Mouse (Mus musculus) heart, embryonic 14.5 days (tissue): ENCODE results near the gene Map3k6. TPM values are rescaled to one million over a fixed set of nuclear protein-coding genes. Genes with fewer than 3 reads are reported as not detected.

ENCODE experiments used
- ATAC-seq: fragments of 200-750 bp; cut with Nextera tagmentation; 2 replicates; pipeline ENCODE4 v1.8.0; 2017; ENCODE audit warnings: low read depth, moderate TSS enrichment; ENCODE audit not compliant: insufficient number of reproducible peaks, insufficient read depth, low FRiP score
- H3K27ac ChIP-seq, 2 experiments: fragments of 200-500 bp in 1 of 2; fragments of 300-500 bp in 1 of 2; sonication (generic) in 1 of 2; replicated peaks in 1 of 2; 2 replicates each; pipeline ENCODE4 v1.5.1; 2012 to 2014; ENCODE audit warnings: low read depth in 2 of 2, low read length in 2 of 2, control low read depth in 1 of 2, mild to moderate bottlenecking in 1 of 2, mixed read lengths in 1 of 2; ENCODE audit not compliant: control insufficient read depth in 1 of 2, insufficient read depth in 1 of 2
- H3K27me3 ChIP-seq: fragments of 300-500 bp; sonication (generic); 2 replicates; pipeline ENCODE4 v1.6.1; 2014; ENCODE audit warnings: mild to moderate bottlenecking, low read length, control low read depth; ENCODE audit not compliant: control insufficient read depth, insufficient read depth
- H3K36me3 ChIP-seq: fragments of 300-500 bp; sonication (generic); 2 replicates; pipeline ENCODE4 v1.6.1; 2014; ENCODE audit warnings: mild to moderate bottlenecking, control low read depth, low read length, mixed read lengths; ENCODE audit not compliant: control insufficient read depth, insufficient read depth
- H3K4me1 ChIP-seq, 2 experiments: fragments of 200-500 bp in 1 of 2; fragments of 300-500 bp in 1 of 2; sonication (generic) in 1 of 2; 2 replicates each; pipeline ENCODE4 v1.6.1; 2012 to 2014; ENCODE audit warnings: low read length in 2 of 2, control low read depth in 1 of 2, mixed read lengths in 1 of 2; ENCODE audit not compliant: control insufficient read depth in 2 of 2, insufficient read depth in 2 of 2
- H3K4me2 ChIP-seq: fragments of 300-500 bp; sonication (generic); 2 replicates; pipeline ENCODE4 v1.6.1; 2014; ENCODE audit warnings: mild to moderate bottlenecking, low read length
- H3K4me3 ChIP-seq, 2 experiments: fragments of 200-500 bp in 1 of 2; fragments of 300-500 bp in 1 of 2; sonication (generic) in 1 of 2; 2 replicates each; pipeline ENCODE4 v1.5.1; 2012 to 2014; ENCODE audit warnings: low read length in 2 of 2, mild to moderate bottlenecking in 2 of 2, control low read depth in 1 of 2, low read depth in 1 of 2, moderate library complexity in 1 of 2; ENCODE audit not compliant: control insufficient read depth in 1 of 2, insufficient read depth in 1 of 2
- H3K9ac ChIP-seq: fragments of 300-500 bp; sonication (generic); 2 replicates; pipeline ENCODE4 v1.6.1; 2014; ENCODE audit warnings: mild to moderate bottlenecking, low read length
- H3K9me3 ChIP-seq: fragments of 300-500 bp; sonication (generic); 2 replicates; pipeline ENCODE4 v1.6.1; 2016; ENCODE audit warnings: low read length, control low read depth; ENCODE audit not compliant: control insufficient read depth
- WGBS: fragments of 180-500 bp; shearing (Covaris S2); extraction: QIAGEN DNeasy Blood & Tissue Kit; methylation state at CpG from one replicate; pipeline ENCODE4 v1.1.7; 2014; 5-methylcytosine and 5-hydroxymethylcytosine counted together
- microRNA-seq: library from miRNA; unstranded; fragments of <30 nt; microRNA quantifications from one replicate; pipeline ENCODE4, GENCODE M21; 2016
- polyA plus RNA-seq: library from polyadenylated mRNA; unstranded; fragments of >200 nt; fragmentation: Nextera tagmentation; extraction: Ambion mirVana; gene quantifications from 2 replicates; pipeline ENCODE4 v1.2.1, GENCODE M21; 2014

The Map3k6 gene
- polyA plus RNA-seq, 1 experiment from 2014 or later = 1.6 TPM

GRCm38 (mm10) chr4:133297801-133298238, 57.2 kb downstream of the Map3k6 start:
- no peak overlapping the region for H3K9ac ChIP-seq
- WGBS = 2% methylated on average over 5 of the region's 5 CpGs
- no peaks in the 10 kb centered on the region for H3K9me3 ChIP-seq
- no peak overlapping the region for H3K27ac ChIP-seq
- H3K4me1 ChIP-seq = peaks cover 7 to 9% of the 10 kb centered on the region in 2 experiments
- H3K4me2 ChIP-seq = no peak overlapping the region
- 0 out of 2 replicates have a peak, but pooled peaks have one; percentile 42 for ATAC-seq
- no peak overlapping the region for H3K4me3 ChIP-seq
- no peaks in the 10 kb centered on the region for H3K27me3 ChIP-seq
- peaks cover 70% of the 10 kb centered on the region for H3K36me3 ChIP-seq

GRCm38 (mm10) chr4:133298516-133299365, 58.1 kb downstream of the Map3k6 start:
- ATAC-seq = no peak
- 50% methylated on average over 12 of the region's 12 CpGs for WGBS
- no peaks in the 10 kb centered on the region for H3K27me3 ChIP-seq
- no peak overlapping the region for H3K4me3 ChIP-seq
- H3K27ac ChIP-seq = no peak overlapping the region
- peaks cover 5 to 7% of the 10 kb centered on the region in 2 experiments; a peak in 3 of 4 replicates for H3K4me1 ChIP-seq
- no peak overlapping the region for H3K9ac ChIP-seq
- H3K4me2 ChIP-seq = no peak overlapping the region
- peaks cover 73% of the 10 kb centered on the region for H3K36me3 ChIP-seq
- no peaks in the 10 kb centered on the region for H3K9me3 ChIP-seq

- H3K27ac ChIP-seq = no peak overlapping the region
Measured at GRCm38 (mm10) chr4:133299701-133300100, 59.1 kb downstream of the Map3k6 start.

GRCm38 (mm10) chr4:133300421-133300820, 59.8 kb downstream of the Map3k6 start:
- Histone ChIP-seq H3K4me1 (peaks cover 5 to 7% of the 10 kb centered on the region in 2 experiments; a peak in 3 of 4 replicates), H3K36me3 (peaks cover 73% of the 10 kb centered on the region), H3K9me3 (no peaks in the 10 kb centered on the region), H3K4me2 (no peak overlapping the region), H3K27me3 (no peaks in the 10 kb centered on the region), H3K9ac (peak overlapping the region; percentile 38; the same call in 1 of the 2 replicates), H3K27ac (no peak overlapping the region), H3K4me3 (no peak overlapping the region)
- ATAC-seq = no peak
- WGBS = 84% methylated on average over 11 of the region's 11 CpGs

More at GRCm38 (mm10) chr4:133299701-133300100, 59.1 kb downstream of the Map3k6 start:
- Histone ChIP-seq H3K9me3 (no peaks in the 10 kb centered on the region), H3K4me2 (no peak overlapping the region), H3K4me3 (no peak overlapping the region), H3K9ac (no peak overlapping the region), H3K36me3 (peaks cover 73% of the 10 kb centered on the region), H3K4me1 (peaks cover 5 to 7% of the 10 kb centered on the region in 2 experiments; a peak in 3 of 4 replicates), H3K27me3 (no peaks in the 10 kb centered on the region)
- 56% methylated on average over 5 of the region's 5 CpGs for WGBS
- ATAC-seq = no peak

- WGBS = 23% methylated on average over 4 of the region's 4 CpGs
- no peak overlapping the region for H3K4me2 ChIP-seq
- H3K27ac ChIP-seq = no peak overlapping the region
- H3K4me3 ChIP-seq = no peak overlapping the region
- peaks cover 64% of the 10 kb centered on the region for H3K36me3 ChIP-seq
- H3K9me3 ChIP-seq = no peaks in the 10 kb centered on the region
- peaks cover 4 to 5% of the 10 kb centered on the region in 2 experiments; a peak in 3 of 4 replicates for H3K4me1 ChIP-seq
- no peak for ATAC-seq
- no peak overlapping the region for H3K9ac ChIP-seq
- no peaks in the 10 kb centered on the region for H3K27me3 ChIP-seq
Measured at GRCm38 (mm10) chr4:133301802-133302201, 61.2 kb downstream of the Map3k6 start.

Small RNAs within 50 kb of the gene (microRNA-seq; reads per million reads assigned to microRNA genes)
- 1.1 reads per million for gene Mir7017

Other genes with a start within 250 kb of the Map3k6 start
- gene Ahdc1, start 229.6 kb upstream of the Map3k6 start, polyA plus RNA-seq = 7.1 and 9.0 TPM in 2 replicates
- gene Wasf2, start 110.3 kb upstream of the Map3k6 start, polyA plus RNA-seq = 50.7 and 68.6 TPM in 2 replicates
- 0.42 and 0.82 TPM in 2 replicates for gene Cd164l2, start 28.7 kb upstream of the Map3k6 start, polyA plus RNA-seq
- gene Gpr3, start 28.3 kb upstream of the Map3k6 start, polyA plus RNA-seq = 0.20 and 0.58 TPM in 2 replicates
- 0.34 and 0.42 TPM in 2 replicates for gene Sytl1, start 22.3 kb downstream of the Map3k6 start, polyA plus RNA-seq
- gene Tmem222, start 37.0 kb downstream of the Map3k6 start, polyA plus RNA-seq = 54.7 and 57.1 TPM in 2 replicates
- 16.9 and 17.3 TPM in 2 replicates for gene Wdtc1, start 112.7 kb downstream of the Map3k6 start, polyA plus RNA-seq
- 5.6 and 6.5 TPM in 2 replicates for gene Slc9a1, start 128.9 kb downstream of the Map3k6 start, polyA plus RNA-seq
- gene Tent5b, start 239.3 kb downstream of the Map3k6 start, polyA plus RNA-seq = 0.28 and 0.61 TPM in 2 replicates